Mouse (Mus musculus): ENCODE measurements around the gene Elk4.

GRCm38 (mm10) chr1:132028413-132028812 is 21.0 kb downstream of the Elk4 start:
- TF ChIP-seq POLR2A (IDR thresholded peaks at IDR 0.05; ENCODE audit: control insufficient read depth, low read depth, low read length) (no peak), CTCF (IDR thresholded peaks at IDR 0.05; ENCODE audit: control insufficient read depth, insufficient read depth, insufficient replicate concordance, low read depth, low read length) (no peak)
